ENCODE assay signal across 8 mouse cellular contexts in genomic region chr17:3556251-3556650, GRCm38 (mm10). TPM values are rescaled to one million over a fixed set of nuclear protein-coding genes. Genes with fewer than 3 reads are reported as not detected.
DNase-seq lines count a peak whose midpoint lies in the region; ATAC-seq and TF ChIP-seq lines count a peak whose summit lies in the region.
"Had no signal": no experiment of that assay in that cellular context is flagged by ENCODE, and none has a peak within 500 bp of the region (broad histone marks: within the 10 kb centered on the region; RNA-seq: fewer than 3 reads in every experiment).

No protein-coding gene starts in this region.

- H3K27me3 ChIP-seq in kidney, adult 2 months (replicated peaks; ENCODE audit: control insufficient read depth, insufficient read depth, low read length), result no peaks in the 10 kb centered on the region
- no peaks in the 10 kb centered on the region for H3K27me3 ChIP-seq in embryonic facial prominence, embryonic 15.5 days
- H3K27me3 ChIP-seq in liver, embryonic 15.5 days, result no peaks in the 10 kb centered on the region

- TF ChIP-seq CTCF in kidney, adult 2 months (conservative IDR thresholded peaks at IDR 0.05; ENCODE audit: insufficient read depth, insufficient read length, low read depth, low read length), result no peak

- no peak for TF ChIP-seq POLR2A in kidney, adult 2 months (IDR thresholded peaks at IDR 0.05; ENCODE audit: low read depth, low read length)

- H3K9me3 ChIP-seq in embryonic facial prominence, embryonic 15.5 days (replicated peaks), result no peaks in the 10 kb centered on the region
- no peaks in the 10 kb centered on the region for H3K9me3 ChIP-seq in liver, embryonic 15.5 days (replicated peaks)

- WGBS in kidney, adult 2 months, result 63% methylated on average over 1 of the region's 1 CpGs
- 35% methylated on average over 1 of the region's 1 CpGs for WGBS in embryonic facial prominence, embryonic 15.5 days
- WGBS in liver, embryonic 15.5 days (ENCODE audit: insufficient replicate concordance), result 27% methylated on average over 1 of the region's 1 CpGs

- H3K36me3 ChIP-seq in kidney, adult 2 months (ENCODE audit: control insufficient read depth, insufficient read depth, low read length), result no peaks in the 10 kb centered on the region
- no peaks in the 10 kb centered on the region for H3K36me3 ChIP-seq in embryonic facial prominence, embryonic 15.5 days
- no peaks in the 10 kb centered on the region for H3K36me3 ChIP-seq in liver, embryonic 15.5 days (replicated peaks)

- DNase-seq in kidney, adult 2 months, result no peak
- no peak for DNase-seq in kidney, adult 8-10 months
- DNase-seq in MEL-GATA-1-ER (ENCODE audit: extremely low read depth, low read depth), result peak; percentile 9
- no peak for DNase-seq in urinary bladder, postnatal 4 days (ENCODE audit: low spot score in 2 of 2)
- no peak for DNase-seq in gastrocnemius, postnatal 4 days (ENCODE audit: low spot score in 2 of 2)
- DNase-seq: kidney, adult 18-20 months had no signal

- no peak overlapping the region for H3K27ac ChIP-seq in kidney, adult 2 months (ENCODE audit: insufficient read depth, low read depth, low read length)
- no peak overlapping the region for H3K27ac ChIP-seq in embryonic facial prominence, embryonic 15.5 days (replicated peaks)
- peak overlapping the region; percentile 87; the same call in 1 of the 2 replicates for H3K27ac ChIP-seq in liver, embryonic 15.5 days (replicated peaks)

- H3K4me1 ChIP-seq in kidney, adult 2 months (ENCODE audit: control insufficient read depth, insufficient read depth, low read length), result no peaks in the 10 kb centered on the region; the same call in 1 of the 2 replicates
- peaks cover 7% of the 10 kb centered on the region; the same call in 1 of the 2 replicates for H3K4me1 ChIP-seq in embryonic facial prominence, embryonic 15.5 days
- peaks cover 24% of the 10 kb centered on the region for H3K4me1 ChIP-seq in liver, embryonic 15.5 days (replicated peaks)

- no peak for ATAC-seq in embryonic facial prominence, embryonic 15.5 days (ENCODE audit: insufficient number of reproducible peaks, low FRiP score, low TSS enrichment, low read depth)
- no peak for ATAC-seq in liver, embryonic 15.5 days (ENCODE audit: insufficient read depth)

- H3K9ac ChIP-seq in embryonic facial prominence, embryonic 15.5 days, result no peak overlapping the region
- no peak overlapping the region; the same call in 1 of the 2 replicates for H3K9ac ChIP-seq in liver, embryonic 15.5 days

- 0 out of 2 replicates have a peak overlapping the region, but pooled peaks have one; percentile 14 for H3K4me3 ChIP-seq in kidney, adult 2 months (ENCODE audit: insufficient read depth, low read depth, low read length)
- no peak overlapping the region for H3K4me3 ChIP-seq in embryonic facial prominence, embryonic 15.5 days (replicated peaks)
- peak overlapping the region; percentile 84 for H3K4me3 ChIP-seq in liver, embryonic 15.5 days (replicated peaks)

- H3K4me2 ChIP-seq in embryonic facial prominence, embryonic 15.5 days (replicated peaks), result 0 out of 2 replicates have a peak overlapping the region, but pooled peaks have one; percentile 58
- H3K4me2 ChIP-seq in liver, embryonic 15.5 days, result peak overlapping the region; percentile 88

RNA-seq across cellular contexts. Expression of gene Tfb1m, which starts 1.3 kb away (rescaled TPM):
- 3.8 and 4.8 TPM in 2 replicates for polyA plus RNA-seq in kidney, adult 2 months (2012; rRNA removed)
- 13.1 and 14.1 TPM in 2 replicates for polyA plus RNA-seq in embryonic facial prominence, embryonic 15.5 days (2015; fragmentation: Nextera tagmentation; extraction: Ambion mirVana)
- 9.6 and 11.4 TPM in 2 replicates for polyA plus RNA-seq in liver, embryonic 15.5 days (2015; fragmentation: Nextera tagmentation; extraction: Ambion mirVana)
- total RNA-seq in gastrocnemius, postnatal 4 days (2021), result 10 to 100 TPM; 10.2 to 11.9 TPM

RNA-seq across cellular contexts. Expression of gene Cldn20, which starts 23.9 kb away (rescaled TPM):
- 0.48 TPM in 1 of 2 replicates, not detected in the other for polyA plus RNA-seq in kidney, adult 2 months (2012; rRNA removed)
- polyA plus RNA-seq in embryonic facial prominence, embryonic 15.5 days (2015; fragmentation: Nextera tagmentation; extraction: Ambion mirVana), result 0.28 and 0.53 TPM in 2 replicates
- not detected in 2 replicates for polyA plus RNA-seq in liver, embryonic 15.5 days (2015; fragmentation: Nextera tagmentation; extraction: Ambion mirVana)
- total RNA-seq in gastrocnemius, postnatal 4 days (2021), result under 1 TPM in 1 of 2 experiments, not detected in 1; 0.60 TPM
